Mouse (Mus musculus) lung, adult 2 months (tissue): ENCODE data around the gene Samd5.

ENCODE experiments used
- CTCF ChIP-seq: fragments of 200-500 bp; IDR thresholded peaks from 2 replicates; pipeline ENCODE4 v1.5.1; 2011; ENCODE audit warnings: mild to moderate bottlenecking, low read length, control low read depth; ENCODE audit not compliant: insufficient read depth
- POLR2A ChIP-seq: fragments of 200-500 bp; IDR thresholded peaks from 2 replicates; pipeline ENCODE4 v1.6.1; 2011; ENCODE audit warnings: low read depth, mild to moderate bottlenecking, control low read depth, low read length, borderline replicate concordance; ENCODE audit errors: extremely low read depth

GRCm38 (mm10) chr10:9720027-9720426 is 45.0 kb upstream of the Samd5 start:
- no peak for TF ChIP-seq POLR2A
- TF ChIP-seq CTCF = no peak
